Mouse (Mus musculus): Measurements from ENCODE around the gene Atp5g1.
"Not testable (repeated sequence)": the region's sequence is repeated elsewhere in the genome, so short reads cannot be mapped to it uniquely, and the experiment has no call there.

The Atp5g1 gene

DNA sequence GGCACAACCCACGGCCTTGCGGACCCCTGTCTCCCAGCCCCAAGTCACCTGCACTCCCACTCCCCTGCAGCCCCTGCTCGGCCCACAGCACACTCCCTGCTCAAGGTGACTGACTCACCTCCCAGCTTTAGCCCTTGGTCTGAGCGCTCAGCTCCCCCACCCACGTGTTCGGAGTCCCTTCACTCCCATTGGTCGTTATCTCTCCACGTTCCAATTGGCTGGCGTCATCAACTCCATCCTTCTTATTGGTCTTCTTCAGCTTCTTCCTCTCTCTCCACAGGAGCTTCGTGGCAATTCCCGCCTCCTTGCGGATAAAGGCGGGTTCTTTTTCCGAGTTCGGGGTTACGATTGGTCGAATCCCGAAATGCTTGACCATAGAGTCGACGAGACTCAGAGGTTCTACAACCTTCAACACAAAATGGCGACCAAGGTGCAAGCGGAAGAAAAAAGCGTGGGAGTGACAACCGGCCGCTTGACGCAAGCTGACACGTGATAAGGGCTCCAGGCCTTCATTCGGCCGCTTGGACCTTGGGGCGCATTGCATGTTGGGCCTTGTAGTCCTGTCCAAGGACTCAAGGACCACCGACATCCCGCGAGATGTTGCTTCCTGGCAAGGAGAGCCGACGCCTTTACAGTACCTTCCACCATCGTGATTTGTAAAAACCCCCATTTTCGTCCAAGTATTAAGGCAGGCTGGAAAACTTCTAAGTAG lies at the start of gene Atp5g1:
Atp5g1 (minus strand) TSS at position 162 of the 712 bp plus-strand sequence.
- peak; percentile 97 for DNase-seq

DNA sequence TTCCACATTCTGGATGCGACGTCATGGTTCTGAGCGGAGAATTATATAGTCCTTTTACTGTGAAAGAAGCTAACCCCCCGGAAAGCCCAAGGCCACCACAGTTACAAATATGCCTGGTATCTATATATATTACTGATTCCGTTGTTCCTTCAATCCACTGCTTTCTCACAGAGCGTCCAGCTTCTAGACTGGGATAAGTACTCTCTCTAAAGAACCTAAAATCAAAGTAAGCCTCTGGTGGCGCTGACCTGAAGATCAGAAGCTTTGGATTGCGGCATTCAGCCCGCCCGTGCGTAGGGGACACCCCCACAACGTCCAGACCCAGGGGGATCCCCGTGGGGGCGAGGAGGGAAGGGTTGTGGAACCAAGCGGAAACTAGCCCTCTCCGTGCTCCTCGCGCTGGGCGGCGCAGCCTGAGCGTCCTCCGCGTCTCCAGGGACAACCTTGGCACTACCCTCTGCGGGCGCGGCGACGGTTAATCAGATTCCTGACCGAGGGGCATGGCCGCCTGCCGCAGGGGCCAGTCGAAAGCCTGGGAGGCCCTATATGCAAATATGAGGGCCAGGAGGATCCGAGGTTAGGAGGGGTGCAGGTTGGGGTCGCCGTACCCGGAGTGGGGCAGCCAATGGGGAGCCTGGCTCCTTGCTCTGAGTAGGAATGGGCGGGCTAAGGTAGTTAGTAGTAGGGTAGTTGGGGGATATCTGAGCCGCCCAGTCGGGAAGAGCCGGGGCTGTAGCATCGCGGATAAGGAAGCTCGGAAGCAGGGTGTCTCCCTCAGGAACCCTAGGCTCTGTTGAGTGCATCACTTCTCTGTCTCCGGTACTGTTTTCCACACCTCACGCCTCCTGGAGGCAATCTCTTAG lies 48.8 kb upstream of the Atp5g1 start:
- DNase-seq, result no peak

- DNase-seq, result not testable (repeated sequence)
These were observed 47.3 kb upstream of the Atp5g1 start for GRCm38 (mm10) chr11:96122806-96123205.

DNA sequence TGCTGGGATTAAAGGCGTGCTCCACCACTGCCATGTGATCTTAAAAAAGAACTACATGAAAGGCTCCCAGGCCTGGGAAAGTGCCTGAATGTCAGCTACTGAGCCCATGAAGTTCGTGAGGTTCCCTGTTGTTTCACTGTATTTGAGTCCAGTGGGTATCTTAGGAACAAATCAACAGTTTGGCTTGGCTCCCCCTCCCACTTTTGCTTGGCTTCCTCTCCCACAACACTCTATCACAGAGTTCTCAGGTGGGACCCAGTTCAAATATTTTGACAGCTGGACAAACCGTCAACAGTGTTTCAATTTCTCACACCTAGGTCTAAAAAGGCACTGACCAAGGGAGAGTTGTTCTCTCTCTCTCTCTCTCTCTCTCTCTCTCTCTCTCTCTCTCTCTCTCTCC lies 43.9 kb upstream of the Atp5g1 start:
- DNase-seq, result no peak

DNA sequence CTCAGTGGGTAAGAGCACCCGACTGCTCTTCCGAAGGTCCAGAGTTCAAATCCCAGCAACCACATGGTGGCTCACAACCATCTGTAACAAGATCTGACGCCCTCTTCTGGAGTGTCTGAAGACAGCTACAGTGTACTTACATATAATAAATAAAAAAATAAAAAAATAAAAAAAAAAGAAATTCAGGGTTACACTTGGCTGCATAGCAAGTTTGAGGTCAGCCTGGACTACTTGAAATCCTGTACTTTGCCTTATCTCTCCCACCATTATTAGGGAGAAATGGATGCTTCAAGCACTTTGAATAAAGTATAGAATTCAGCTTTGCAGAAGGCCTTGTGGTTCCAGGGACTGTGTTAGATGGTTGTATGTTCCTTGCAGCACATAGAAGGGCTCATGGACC lies 41.5 kb upstream of the Atp5g1 start:
- not testable (repeated sequence) for DNase-seq

- no peak for DNase-seq
These were observed 40.6 kb upstream of the Atp5g1 start for GRCm38 (mm10) chr11:96116116-96116515.

- no peak for DNase-seq
These were observed 39.9 kb upstream of the Atp5g1 start for GRCm38 (mm10) chr11:96115416-96115815.

GRCm38 (mm10) chr11:96114077-96114476 lies 38.6 kb upstream of the Atp5g1 start:
- no peak for DNase-seq

DNA sequence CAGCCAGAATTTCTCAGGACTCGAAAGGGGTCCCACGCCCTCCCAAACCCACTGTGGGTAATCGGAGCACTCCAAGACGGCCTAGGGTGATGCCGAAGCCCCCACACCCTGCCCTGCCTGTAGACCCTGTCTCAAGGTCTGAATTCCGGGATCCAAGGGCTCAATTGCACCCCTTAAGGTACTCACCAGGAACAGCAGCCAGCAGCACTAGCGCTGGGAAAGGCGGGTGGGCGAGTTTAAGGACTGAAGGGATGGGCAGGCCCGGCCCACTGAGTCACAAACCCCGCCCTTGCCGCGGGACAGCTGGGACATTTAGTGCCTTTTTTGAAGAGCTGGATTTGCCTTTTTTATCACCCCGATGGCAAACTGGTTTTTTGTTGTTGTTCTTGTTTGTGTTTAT lies 36.3 kb upstream of the Atp5g1 start, which contains the start of gene Calcoco2:
Calcoco2 (minus strand) TSS at position 214 of the 400 bp plus-strand sequence.
- DNase-seq, result no peak

GRCm38 (mm10) chr11:96110950-96111349 lies 35.5 kb upstream of the Atp5g1 start:
- DNase-seq, result not testable (repeated sequence)

- no peak for DNase-seq
These were observed 32.9 kb upstream of the Atp5g1 start for GRCm38 (mm10) chr11:96108376-96108775.

DNA sequence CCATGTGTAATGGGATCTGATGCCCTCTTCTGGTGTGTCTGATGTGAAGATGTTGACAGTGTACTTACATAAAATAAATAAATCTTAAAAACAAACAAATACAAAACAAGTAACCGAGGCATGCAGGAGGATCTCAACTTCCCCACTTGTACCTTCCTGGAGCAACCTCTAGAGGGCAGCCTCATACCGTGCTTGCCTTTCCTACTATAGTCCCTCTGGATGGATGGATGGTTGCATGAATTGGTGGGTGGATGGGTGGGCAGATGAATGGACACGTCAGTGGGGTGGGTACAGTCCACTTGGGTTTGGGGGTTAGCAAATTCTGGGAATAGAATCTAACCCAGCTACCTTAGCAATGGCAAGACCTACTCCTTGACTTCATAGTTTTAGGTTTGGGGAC lies 17.9 kb upstream of the Atp5g1 start:
- DNase-seq, result peak; percentile 37

DNA sequence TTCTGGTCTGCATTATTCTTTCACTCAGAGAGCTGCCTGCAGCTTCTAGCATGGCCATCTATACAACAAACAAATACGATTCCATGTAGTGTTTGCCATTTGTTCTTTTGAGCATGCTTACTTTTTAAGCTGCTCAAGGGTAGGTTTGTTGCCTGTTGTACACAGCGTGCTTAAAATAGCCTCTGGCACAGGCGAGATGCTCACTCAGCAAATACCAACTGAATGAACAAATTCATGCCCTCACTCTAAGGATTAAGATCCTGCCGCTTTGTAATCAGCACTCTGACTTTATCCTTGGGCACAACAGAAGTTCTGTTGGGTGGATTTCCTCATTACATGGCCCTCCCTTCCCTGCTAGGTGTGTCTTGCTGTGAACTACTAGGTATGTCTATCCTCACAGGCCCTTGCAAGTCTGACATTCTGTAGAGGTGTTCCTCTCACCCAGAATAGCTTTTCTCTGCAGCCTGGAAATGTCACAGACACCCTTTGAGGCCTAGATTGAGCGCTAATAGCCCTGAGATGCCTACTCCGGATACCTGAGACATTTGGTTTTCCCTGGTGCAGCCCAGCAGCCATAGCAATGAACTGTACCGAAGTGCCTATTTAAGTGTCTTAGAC lies 17.3 kb upstream of the Atp5g1 start:
- DNase-seq, result no peak

DNA sequence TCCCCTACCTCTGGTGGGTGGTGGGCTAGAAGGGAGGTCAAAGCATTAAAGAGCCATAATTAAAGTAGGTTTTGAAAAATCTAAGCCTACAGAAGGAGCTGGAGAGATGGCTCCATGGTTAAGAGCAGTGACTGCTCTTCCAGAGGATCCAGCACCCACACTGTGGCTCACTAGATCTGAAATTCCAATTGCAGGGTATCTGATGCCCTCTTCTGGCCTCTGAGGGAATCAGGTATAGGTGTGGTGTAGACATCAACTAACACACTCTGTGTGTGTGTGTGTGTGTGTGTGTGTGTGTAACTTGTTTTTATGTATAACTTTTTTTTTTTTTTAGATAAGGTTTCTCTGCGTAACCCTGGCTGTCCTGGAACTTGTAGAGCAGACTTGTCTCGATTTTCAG lies 15.6 kb upstream of the Atp5g1 start:
- peak; percentile 24 for DNase-seq

GRCm38 (mm10) chr11:96087981-96088380 lies 12.5 kb upstream of the Atp5g1 start:
- no peak for DNase-seq

DNA sequence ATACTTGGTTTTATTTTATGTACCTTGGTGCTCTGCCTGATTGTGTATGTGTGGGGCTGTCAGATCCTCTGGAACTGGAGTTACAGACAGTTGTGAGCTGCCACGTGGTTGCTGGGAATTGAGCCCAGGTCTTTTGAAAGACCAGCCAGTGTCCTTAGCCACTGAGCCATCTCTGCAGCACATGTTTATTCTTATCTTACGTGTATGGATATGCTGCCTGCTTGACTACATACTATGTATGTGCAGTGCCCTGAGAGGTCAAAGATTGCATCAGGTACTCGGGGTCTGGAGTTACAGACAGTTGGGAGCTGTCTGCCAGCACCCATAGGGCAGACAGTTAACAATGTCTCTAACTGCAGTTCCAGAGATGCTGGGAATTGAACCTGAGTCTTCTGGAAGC lies 7.2 kb upstream of the Atp5g1 start:
- no peak for DNase-seq

- no peak for DNase-seq
These were observed 5.3 kb upstream of the Atp5g1 start for GRCm38 (mm10) chr11:96080736-96081135.

DNA sequence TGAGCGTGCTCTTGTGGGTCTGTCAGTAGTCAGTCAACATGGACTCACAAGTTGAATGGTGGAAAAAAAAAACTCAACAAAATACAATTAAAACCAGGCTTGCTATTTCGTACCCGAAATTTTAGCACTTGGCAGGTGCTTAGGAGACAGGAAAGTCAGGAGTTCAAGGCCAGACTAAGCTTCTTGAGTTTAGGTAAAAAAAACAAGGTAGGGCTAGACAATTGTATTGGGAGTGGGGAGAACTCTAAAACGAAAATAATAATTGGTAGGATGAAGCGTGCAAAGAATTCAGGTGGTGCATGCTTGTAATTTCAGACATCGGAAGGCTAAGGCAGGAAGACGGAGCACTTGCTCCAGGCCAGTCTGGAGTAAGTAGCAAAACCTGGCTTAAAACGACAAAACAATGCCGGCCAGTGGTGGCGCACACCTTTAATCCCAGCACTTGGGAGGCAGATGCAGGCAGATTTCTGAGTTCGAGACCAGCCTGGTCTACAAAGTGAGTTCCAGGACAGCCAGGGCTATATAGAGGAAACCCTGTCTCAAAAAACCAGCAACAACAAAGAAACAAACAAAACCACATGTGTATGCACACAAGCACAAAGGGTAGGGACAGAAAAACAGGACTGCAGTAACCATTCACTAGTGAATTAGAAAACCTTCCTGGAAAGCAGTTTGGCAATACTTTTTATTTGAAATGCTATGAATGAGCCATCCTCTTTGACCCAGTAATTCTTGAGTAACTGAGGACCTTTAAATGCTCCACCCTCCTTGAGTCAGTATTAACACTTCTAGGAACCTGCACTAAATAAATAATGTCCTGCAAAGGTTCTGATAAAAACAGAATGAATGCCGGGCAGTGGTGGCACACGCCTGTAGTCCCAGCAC lies 993 bp upstream of the Atp5g1 start:
- peak; percentile 20 for DNase-seq

DNA sequence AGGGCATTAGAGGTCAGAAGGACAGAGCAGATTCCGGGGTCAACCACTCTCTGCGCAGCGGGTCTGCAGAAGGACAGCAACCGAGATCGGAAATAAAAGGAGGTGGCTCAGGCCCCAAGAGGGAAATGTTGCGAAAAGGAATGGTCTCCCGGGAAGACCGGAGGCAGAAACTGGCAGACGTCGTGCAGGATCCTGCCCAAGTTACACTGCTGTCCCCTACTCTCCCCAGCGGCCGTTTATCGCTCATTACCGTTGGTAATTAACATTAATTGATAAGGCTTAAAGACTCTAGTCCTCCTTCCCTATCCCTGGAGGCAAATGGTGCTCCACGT lies 327 bp downstream of the Atp5g1 start:
- no peak for DNase-seq

DNA sequence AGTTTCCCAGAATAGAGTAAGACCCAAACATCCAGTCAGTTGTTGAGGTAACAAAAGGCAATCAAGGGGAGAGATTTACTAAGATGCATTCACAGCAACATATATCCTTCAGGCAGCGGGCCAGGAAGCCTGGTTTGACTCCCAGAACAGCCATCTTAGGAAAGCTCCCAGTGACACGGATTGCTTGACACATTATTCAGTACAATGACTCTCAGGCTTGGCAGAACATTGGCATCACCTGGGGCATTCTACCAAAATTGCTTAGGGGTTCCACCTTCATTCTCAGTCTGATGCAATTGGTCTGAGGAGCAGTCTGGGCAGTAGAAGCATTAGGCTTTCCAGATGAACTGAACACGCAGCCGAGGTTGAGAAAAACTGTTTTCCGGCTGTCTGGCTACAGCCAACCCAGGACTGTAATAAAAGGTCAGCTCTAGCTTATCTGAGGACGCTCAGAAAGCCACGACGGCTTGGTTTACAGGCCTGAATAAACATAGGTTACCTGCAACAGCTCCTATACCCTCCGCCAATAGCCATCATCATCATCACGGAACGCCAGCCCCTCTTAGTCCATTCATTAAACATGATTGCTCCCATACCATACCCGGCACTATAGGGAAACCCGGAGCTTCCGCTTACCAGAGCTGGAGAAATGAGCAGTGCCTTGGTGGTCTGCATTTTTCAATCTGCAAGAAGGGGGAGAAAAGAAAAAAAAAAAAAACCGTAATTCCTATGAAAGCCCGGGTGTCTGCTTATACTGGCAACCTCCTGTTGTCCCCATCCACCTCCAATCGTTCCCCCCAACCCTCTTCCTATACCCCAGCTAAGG lies 906 bp downstream of the Atp5g1 start:
- no peak for DNase-seq

DNA sequence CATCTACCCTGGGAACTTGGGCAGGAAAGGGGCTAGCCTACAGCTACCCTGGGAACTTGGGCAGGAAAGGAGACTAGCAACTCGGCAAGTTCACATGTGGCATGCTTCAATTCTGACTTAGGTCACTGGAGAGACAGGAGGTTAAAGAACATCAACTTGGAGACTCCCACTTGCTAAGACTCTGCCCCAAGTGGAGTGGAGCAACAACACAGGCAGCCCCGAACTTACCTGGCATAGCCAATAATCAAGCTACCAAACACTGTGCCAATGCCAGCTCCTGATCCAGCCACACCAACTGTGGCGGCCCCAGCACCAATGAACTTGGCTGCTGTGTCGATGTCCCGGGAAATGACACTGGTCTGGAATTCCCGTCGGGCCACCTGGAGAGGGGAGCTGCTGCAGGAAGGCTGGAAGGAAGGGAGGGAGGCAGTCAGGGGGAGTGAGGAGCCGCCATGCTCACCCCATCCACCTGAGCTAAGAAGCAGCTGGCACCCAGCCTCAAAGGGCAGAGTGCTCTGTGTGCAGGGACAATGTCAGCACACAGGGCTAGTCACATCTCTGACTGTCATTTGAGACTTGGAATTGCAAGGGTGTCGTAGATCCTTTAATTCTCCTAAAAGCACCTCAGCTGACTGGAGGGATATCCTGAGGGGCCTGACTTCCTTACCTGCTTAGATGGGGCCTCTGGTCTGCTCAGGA lies 2.0 kb downstream of the Atp5g1 start:
- DNase-seq, result no peak
